Mouse (Mus musculus): ENCODE results near the gene 2010111I01Rik.

- TF ChIP-seq CTCF (IDR thresholded peaks at IDR 0.05; ENCODE audit: control insufficient read depth, insufficient read depth, insufficient replicate concordance, low read depth, low read length): no peak
- TF ChIP-seq POLR2A (IDR thresholded peaks at IDR 0.05; ENCODE audit: control insufficient read depth, low read depth, low read length): no peak
Measured at GRCm38 (mm10) chr13:63087865-63088683, 123.4 kb downstream of the 2010111I01Rik start.
